Mouse (Mus musculus) layer of hippocampus, adult 11-12 months (tissue): ENCODE measurements around the gene Ankfy1.
"Not testable (repeated sequence)": the region's sequence is repeated elsewhere in the genome, so short reads cannot be mapped to it uniquely, and the experiment has no call there.

Experiments
- DNase-seq: peaks from one replicate; pipeline ENCODE4 v3.0.0; 2022; ENCODE audit warnings: low spot score

The Ankfy1 gene

DNA sequence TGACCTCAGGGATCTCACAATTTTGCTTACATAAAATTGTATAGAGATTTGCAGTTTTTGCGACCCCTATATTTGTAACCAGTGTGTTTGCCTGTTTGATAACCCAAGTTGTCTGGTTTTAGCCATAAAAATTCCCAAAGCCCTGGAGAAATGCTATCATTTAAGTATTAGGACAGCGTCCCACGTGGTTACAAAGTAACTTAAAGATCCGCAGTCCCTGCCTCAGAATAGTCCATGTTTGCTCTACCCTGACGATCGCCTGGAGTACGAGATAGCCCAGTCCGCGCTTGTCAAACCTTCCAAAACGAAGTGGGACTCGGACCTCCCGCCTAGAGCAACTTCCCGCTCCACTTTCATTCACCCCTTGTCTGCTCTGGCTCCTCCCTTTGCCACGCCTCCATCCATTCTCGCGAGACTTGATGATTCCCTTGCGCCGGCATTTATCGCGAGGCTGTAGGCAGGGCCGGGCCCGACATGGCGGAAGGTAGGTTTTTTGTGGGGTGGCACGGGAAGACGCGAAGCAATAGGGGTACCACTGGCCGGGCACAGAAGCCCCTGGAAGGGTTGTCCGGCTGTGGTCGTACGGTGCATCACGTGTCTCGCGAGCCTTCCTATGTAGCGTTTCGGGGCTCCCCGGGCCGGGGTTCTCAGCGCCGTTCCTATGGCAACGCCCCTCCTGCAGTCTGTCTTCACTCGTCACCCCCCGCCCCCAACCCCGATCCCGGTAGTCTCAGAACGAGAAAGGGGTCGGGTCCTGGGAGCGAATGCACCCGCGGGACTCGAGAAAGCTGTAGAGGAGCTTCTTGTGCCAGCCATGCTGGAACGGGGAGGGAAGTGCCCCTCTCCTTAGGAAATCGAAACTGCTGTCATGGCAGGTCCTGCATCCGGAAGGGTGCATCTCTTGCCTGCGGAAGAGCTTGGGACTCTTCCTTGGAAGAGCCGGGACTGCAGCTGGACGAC, at the start of gene Ankfy1:
Ankfy1 (plus strand) TSS at position 456 of the 960 bp plus-strand sequence.
- DNase-seq: peak; percentile 96

DNA sequence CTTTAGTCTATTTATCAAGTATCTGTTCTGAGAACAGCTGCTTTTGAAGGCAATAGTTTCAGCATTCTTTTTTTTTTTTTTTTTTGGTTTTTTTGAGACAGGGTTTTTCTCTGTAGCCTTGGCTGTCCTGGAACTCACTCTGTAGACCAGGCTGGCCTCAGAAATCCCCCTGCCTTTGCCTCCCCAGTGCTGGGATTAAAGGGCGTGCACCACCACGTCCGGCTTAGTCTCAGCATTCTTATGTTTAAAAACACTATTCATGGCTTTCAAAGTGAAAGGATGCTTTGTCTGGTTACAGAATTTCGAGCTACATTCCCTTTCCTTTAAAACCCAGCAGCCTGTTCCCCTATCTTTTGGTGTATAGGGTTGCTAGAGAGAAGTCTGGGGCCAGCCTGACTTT, 47.1 kb upstream of the Ankfy1 start:
- DNase-seq: no peak

DNA sequence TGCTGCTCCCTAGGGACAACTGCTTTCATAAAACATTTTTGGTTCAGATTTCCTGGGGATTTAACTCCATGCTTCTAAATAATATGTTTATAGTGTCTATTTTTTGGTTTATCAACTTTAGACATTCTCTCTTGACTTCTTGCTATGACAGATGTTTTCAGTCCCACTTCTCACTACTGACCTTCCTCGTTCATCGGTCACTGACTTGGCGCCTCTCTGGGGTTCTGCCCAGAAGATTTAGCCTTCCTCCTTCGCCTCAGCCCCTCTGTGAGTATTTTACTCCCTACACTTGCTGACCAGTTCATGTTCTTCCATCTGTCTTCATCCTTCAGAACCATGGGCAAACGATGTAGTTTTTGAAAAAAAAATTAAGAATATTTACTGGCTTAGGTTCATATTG, 44.4 kb upstream of the Ankfy1 start:
- no peak for DNase-seq

DNA sequence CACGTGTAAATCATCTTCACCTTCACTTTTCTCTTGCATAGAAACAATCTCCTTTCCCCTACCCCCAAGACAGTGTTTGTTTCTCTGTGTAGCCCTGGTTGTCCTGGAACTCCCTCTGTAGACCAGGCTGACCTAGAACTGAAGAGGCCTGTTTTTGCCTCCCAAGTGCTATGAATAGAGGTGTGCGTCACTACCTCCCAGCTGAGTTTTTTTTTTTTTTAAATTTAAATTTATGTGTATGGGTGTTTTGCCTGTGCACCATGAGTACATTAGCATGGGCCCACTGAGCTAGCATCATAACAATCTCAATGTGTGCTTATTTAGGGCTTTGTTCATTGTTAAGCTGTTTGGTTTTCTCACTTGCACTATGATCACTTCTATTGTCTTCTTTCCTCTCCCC, 39.5 kb upstream of the Ankfy1 start:
- no peak for DNase-seq

DNA sequence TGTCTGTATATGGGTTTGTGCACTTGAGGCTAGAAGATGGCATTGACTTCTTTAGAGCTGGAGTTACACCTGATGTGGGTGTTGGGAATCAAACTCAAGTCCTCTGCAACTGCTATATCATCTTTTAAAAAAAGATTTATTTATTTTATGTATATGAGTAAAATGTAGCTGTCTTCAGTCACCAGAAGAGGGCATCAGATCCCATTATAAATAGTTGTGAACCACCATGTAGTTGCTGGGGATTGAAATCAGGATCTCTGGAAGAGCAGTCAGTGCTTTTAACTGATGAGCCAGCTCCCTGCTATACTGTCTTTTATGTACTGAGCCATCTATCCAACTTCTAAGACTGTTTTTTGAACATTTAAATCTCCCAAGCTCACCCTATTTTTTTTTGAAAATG, 29.9 kb upstream of the Ankfy1 start:
- no peak for DNase-seq

DNA sequence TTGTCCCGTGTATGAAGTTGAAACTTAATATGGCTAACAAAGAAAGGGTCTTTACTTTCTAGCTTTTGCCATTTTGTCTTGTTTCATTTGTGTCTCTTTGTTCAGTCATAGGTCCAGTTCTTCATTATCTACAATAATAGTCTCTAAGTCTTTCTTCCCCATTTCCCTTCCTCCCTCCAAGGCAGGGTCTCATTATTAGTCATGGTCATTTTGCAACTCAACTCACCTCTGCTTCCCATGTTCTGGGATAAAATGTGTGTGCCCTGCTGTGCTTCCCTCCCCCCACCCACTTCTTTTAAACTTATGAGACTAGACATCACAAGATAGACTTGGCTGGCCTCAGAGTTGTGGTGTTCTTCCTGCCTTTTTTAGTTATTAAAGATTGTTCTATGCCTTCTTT, 29.4 kb upstream of the Ankfy1 start:
- DNase-seq: no peak

DNA sequence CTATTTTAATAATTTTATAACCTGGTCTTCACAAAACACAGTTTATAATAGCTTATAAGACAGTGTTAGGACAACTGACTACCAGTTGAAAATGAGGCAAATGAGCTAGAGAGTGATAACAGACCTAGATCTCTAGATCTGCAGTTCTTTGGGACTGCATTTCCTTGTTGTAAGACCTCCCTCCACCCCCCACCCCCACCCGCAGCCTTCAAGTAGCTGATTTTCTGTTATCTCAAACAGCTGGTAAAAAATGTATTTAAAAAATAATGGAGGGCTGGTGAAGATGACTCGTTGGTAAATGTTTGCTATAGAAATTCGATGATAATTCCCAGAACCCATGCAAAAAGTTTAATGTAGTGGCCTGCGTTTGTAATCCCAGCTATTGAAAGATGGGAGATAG, 25.2 kb upstream of the Ankfy1 start:
- DNase-seq: no peak

DNA sequence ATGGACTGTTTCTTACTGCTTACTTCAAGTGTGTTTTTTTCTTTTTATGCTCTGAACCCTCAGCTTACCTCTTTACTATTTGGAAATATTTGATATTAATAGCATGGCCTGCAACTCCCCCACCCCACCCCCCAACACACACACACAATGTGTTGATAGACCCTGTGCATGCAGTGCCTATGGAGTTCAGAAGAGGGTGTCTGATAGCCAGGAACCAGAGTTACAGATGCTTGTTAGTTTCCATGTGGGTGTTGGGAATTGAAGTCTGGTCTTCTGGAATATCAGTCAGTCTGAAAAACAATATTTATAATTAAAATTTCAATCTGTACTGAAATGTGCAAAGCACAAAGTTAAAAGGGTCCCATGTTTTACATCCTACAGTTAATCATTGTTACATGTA, 19.2 kb upstream of the Ankfy1 start:
- no peak for DNase-seq

DNA sequence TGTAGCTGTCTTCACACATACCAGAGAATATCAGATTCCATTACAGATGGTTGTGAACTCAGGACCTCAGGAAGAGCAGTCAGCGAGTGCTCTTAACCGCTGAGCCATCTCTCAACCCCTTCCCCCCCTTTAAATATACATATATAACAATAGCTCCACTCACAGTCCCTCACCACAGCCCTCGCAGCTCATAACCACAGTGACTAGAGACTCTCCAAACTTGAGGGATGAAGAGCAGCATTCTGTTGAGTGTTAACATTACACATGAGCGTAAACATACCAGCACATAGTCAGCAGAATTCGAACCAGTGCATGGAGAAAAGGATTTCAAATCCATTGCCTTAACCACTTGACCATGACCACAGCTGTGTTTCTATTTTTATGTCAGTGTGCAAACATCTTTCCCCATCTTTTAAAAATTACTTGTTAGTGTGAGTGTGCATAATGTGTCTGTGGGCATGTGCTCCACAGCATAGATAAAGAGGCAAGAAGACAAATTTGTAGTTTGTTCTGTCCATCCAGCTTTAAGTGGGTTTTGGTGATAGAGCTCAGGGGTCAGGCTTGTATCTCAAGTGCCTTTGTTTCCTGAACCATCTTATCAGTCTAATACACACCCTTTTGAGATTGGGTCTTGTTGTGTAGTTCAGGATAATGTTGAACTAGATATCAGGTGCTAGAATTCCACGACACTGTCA, 18.4 kb upstream of the Ankfy1 start:
- no peak for DNase-seq

DNA sequence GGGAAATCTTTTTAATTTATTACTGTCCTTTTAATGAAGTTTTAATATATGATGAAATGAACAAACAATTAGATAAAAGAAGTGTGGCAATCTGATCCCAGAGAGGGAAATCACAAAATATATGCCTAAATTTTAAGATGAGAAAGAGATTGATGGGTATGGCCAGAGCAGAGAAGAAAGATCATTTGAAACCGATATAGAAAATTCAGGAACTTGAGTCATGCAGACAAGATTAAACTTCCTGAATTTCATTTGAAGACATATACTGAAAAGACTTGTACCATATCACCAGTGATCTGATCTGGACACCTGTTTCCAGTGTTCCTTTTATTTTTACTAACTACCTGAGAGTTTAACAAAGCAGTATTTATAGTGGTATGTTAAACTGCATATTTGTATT, 17.4 kb upstream of the Ankfy1 start:
- DNase-seq: no peak

DNA sequence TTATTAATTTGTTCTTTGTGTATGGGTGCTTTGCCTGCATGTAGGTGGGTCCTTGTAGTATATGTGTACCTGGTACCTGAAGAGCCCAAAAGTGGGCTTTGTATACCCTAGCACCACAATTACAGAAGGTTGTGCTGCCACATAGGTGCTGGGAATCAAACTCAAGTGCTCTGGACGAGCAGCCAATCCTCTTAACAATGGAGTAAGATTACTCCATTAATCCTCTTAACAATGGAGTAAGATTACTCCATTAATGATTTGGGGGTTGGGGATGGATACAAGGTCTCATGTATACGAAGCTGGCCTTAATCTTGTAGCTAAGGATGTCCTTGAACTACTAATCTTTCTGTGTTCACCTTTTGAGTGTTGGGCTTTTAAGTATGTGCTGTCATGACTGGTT, 14.5 kb upstream of the Ankfy1 start:
- no peak for DNase-seq

DNA sequence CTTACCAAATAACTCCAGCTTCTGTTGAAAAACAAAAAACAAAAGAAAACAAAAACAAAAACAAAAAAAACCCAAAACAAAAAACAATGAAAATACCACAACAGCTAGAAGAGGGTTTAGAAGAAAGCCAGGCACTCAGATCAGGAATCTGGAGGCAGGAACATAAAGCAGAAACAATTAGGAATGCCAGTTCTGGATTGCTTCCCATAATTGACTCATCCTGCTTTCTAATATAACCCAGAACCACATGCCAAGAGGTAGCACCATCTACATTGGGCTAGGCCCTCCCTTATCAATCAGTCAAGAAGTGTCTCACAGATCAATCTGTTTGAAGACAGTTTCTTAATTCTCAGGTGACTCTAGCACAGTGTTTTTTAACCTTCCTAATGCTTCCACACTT, 9.1 kb upstream of the Ankfy1 start:
- DNase-seq: no peak

DNA sequence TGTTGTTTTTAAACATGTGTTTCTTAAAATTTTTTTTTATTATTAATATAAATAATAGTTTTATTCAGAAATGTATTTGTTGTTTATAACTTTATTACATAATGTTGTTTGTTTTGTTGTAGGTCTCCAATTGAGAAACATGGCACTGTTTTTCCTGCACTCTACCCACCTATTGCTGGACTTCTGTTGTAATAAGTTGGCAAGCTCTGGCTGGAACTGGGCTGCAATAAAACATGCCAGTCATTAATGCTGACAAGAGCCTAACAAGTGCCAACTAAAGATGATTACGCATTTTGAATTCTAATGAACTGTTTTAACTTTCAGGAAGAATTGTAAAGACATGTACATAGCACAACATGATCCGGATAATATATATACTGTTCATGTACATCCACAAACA, 6.4 kb upstream of the Ankfy1 start:
- DNase-seq: no peak

DNA sequence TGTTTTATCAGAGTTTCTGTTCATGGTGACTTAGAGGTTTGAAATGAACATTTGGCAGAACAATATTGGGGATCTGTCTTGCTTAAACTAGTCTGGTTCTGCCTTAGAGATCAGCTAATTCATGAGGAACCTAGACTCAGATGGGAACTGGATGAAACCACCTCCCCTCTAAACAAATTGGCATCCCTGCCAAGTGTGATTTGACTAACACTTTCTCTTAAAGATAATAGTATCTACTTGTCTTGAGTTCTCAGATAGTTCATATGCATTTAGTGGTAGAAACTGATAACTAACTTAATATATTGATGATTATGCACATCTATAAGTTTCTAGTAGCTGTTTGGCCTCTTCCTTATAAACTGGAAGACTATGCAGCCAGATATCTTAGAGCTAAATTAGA, 3.1 kb upstream of the Ankfy1 start:
- no peak for DNase-seq

DNA sequence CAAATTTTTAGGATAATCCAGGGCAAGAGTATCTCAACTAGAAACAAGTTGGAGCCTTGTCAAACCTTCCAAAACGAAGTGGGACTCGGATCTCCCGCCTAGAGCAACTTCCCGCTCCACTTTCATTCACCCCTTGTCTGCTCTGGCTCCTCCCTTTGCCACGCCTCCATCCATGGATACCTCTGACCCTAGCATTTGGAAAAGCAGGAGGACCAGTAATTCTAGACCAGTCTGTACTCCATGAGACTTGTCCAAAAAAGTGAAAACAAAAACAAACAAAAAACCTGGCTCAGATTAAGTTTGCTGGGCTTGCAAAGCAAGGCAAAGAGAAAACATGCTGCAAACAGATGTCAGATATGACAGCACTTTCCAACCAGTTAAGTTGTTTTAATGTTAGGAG, 1.6 kb upstream of the Ankfy1 start:
- no peak for DNase-seq

DNA sequence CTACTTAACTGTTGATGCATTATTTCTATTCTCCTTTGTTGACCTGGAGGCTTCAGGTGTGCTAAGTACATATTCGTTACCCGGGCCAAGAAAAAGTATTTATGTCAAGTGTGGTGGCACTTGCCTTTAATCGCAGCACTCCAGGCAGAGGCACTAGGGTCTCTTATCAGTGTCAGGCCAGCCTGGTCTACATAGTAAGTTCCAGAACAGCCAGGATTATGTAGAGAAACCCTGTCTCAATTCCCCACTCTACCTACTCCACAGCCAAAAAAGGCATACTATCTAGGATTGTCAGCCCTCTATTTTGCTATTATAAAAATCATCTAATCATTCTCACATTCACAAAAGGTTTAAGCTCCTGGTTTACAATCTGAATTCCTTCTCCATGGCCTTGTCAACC, 691 bp upstream of the Ankfy1 start:
- DNase-seq: no peak

DNA sequence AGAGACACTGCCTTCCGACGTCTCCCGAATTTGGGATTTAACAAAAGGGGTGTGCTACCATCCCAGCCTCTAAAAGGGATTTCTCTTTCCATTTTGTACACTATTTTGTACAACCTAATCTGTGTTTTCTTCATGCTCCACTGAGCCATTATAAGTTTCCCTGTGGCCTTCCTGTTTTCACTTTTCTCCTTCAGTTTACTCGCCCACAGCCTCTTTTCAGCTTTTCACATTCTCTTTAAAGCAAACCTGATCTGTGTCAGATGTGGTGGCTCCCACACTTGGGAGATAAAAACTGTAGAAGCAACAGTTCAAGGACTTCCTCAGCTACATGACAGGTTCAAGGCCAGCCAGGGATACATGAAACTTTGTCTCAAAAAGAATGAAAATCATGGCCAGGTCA, 2.5 kb downstream of the Ankfy1 start:
- no peak for DNase-seq

DNA sequence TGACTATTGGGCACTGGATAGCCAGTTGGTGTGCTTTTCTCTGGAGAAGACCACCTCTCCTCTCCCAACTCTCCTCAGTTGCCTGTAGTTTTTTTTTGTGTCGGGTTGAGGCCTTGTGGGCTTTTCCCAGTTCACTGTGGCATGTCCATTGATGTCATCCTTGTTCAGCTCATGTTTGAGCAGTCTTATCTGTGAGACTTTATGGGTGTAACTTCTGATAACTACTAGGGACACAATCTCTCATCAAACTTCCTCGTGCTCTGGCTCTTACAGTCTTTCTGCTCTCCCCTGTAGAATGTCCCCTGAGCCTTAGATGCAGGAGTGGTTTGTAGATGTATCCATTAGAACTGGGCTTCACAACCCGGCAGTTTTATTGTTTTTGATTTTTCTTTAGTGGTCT, 5.2 kb downstream of the Ankfy1 start:
- DNase-seq: no peak

DNA sequence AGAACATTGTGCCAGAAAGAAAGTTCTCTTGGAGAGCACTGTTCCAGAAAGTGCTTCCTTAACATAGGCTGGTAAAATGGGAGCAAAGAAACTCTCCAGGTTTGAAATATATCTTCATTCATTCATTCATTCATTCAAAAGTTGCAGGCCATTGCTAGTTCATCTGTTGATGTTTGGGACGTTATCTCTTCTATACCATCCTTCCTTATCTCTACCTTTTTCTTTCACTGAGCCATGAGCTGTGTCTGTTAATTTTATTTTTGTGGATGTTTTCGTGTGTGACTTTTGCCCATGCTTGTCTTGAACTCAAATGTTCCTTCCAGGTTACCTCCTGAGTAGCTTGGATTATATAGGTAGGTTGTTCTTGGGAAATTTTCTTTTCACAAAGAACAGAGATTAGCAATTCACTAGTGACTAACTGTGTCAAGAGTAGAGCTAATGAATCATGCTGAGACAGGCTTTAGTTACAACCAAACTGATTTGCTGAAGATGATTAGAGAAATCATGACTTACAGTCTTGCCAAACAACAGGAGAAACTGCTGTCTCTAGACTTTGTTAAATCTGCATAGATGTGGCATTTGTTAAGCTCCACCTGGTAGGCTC, 6.7 kb downstream of the Ankfy1 start:
- DNase-seq: no peak

DNA sequence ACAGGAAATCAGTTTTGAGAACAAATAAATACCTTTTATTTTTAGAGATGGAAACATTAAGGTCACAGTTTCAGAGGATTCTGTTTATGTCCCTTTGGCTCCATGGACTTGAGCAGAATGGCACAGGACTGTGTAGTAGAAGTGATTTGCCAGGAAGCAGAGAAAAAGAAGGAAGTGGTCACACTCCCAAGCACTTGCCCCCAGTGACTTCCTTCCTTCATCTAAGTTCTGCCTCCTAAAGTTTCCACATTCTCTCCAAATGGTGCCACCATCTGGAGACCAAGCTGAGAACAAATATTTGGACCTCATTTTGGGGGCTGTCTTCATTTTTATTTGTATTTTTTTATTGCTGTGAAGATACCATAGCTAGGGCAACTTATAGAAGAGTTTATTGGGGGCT, 7.5 kb downstream of the Ankfy1 start:
- no peak for DNase-seq

DNA sequence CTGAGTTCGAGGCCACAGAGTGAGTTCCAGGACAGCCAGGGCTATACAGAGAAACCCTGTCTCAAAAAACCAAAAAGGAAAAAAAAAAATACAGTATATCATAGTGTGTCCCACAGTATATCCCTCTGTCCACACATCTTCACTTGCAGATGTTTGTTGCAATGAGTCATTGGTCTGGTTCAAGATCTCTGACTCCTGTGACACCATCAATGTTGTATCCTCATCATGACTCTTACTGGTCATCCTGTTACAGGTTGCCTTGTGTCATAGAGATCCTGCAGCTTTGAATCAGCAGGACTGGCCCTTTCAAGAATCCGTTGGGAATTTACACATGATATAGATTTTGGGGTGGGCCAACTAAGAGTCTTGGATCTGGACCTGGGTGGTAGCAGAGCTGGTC, 15.3 kb downstream of the Ankfy1 start:
- DNase-seq: not testable (repeated sequence)

DNA sequence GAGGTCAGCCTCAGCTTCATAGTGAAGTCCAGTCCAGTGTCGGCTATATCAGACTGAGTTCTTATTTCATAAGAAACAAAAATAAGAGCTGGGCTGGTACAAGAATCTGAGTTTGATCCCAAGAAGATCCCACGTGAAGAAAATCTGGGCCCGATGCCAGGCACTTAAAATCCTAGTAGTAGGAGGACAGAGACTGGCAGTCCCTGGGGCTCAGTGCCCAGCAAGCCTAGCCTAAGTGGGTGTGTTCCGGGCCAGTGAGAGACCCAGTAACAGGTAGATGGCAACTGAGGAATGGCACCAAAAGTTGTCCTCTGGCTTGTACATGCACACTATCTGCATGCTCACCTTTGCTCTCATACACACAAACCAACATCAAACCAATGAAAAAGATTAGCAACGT, 22.9 kb downstream of the Ankfy1 start:
- DNase-seq: peak; percentile 40

DNA sequence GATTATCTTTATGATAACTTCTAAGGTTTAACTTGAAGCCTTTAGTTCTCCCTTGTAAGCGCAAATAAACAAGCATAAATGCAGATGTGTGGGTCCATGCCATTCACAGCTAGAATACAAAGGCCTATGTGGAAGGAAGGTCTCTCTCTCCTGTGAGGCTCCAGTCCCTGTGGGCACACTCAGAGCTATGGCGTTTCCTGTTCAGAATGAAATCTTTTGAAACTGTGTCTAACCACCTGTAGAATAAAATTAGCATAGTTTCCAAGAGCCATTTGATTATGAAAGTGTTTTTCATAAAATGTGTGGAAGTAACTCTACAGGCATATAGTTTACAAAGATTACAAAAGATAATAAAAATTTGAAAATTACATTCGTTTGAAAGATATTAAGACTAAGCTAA, 28.4 kb downstream of the Ankfy1 start:
- DNase-seq: no peak
